Mouse (Mus musculus) liver, postnatal 0 days (tissue): Measurements from ENCODE around the gene Fyttd1.

ENCODE experiments used
- CTCF ChIP-seq: sonication (generic); IDR thresholded peaks from 2 replicates; pipeline ENCODE4 v1.5.1; 2016; ENCODE audit warnings: antibody characterized with exemption, low read depth
- EP300 ChIP-seq: IDR thresholded peaks from 2 replicates; pipeline ENCODE4 v1.6.1; 2016; ENCODE audit warnings: antibody characterized with exemption, low read depth, mild to moderate bottlenecking

DNA sequence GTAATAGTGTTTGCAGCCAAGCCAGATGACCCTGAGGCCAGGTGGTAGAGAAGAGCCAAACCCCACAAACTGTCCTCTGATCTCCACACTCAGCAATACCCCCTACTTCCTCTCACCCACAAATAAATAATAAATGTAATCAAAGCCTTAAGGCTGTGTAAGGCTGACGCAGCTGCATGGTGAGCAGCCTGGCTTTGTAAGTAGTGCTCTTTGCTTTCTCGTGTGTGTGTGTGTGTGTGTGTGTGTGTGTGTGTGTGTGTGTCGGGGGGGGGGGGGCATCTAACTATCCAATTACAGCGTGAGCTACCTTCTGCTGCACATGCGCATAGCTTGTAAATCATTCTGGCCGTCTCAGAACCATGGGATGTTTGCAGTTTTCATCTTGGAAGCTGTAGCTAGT, 77.0 kb downstream of the Fyttd1 start:
- TF ChIP-seq CTCF (no peak), EP300 (no peak)
